Mouse (Mus musculus) hindlimb bud, embryonic 11.5 days (tissue): Measurements from ENCODE around the gene BC016579.

Experiments
- DNase-seq: peaks from one replicate; pipeline ENCODE4 v3.0.0-alpha.2; 2012; ENCODE audit warnings: low read depth, low spot score; ENCODE audit errors: extremely low spot score

BC016579 gene

GRCm38 (mm10) chr16:45653934-45654332 lies at the start of gene BC016579:
BC016579 (minus strand) TSS chr16:45654068.
- no peak for DNase-seq

GRCm38 (mm10) chr16:45699301-45699700 lies 45.4 kb upstream of the BC016579 start:
- no peak for DNase-seq

- DNase-seq, result no peak
Observed at GRCm38 (mm10) chr16:45697996-45698395, 44.1 kb upstream of the BC016579 start.

- no peak for DNase-seq
Observed at GRCm38 (mm10) chr16:45695445-45696160, 41.7 kb upstream of the BC016579 start.

- no peak for DNase-seq
Observed at GRCm38 (mm10) chr16:45693558-45693957, 39.7 kb upstream of the BC016579 start, which contains the start of gene Tmprss7. Tmprss7 (minus strand) TSS chr16:45693658.

GRCm38 (mm10) chr16:45692851-45693250 lies 39.0 kb upstream of the BC016579 start:
- no peak for DNase-seq

GRCm38 (mm10) chr16:45690178-45690577 lies 36.3 kb upstream of the BC016579 start:
- DNase-seq, result no peak

GRCm38 (mm10) chr16:45686833-45687232 lies 33.0 kb upstream of the BC016579 start:
- no peak for DNase-seq

- no peak for DNase-seq
Observed at GRCm38 (mm10) chr16:45685295-45685694, 31.4 kb upstream of the BC016579 start.

GRCm38 (mm10) chr16:45684815-45685214 lies 30.9 kb upstream of the BC016579 start:
- DNase-seq, result peak; percentile 22

- no peak for DNase-seq
Observed at GRCm38 (mm10) chr16:45676462-45676861, 22.6 kb upstream of the BC016579 start.

GRCm38 (mm10) chr16:45670005-45670404 lies 16.1 kb upstream of the BC016579 start:
- DNase-seq, result no peak

- no peak for DNase-seq
Observed at GRCm38 (mm10) chr16:45668178-45668577, 14.3 kb upstream of the BC016579 start.

GRCm38 (mm10) chr16:45666136-45666535 lies 12.3 kb upstream of the BC016579 start:
- no peak for DNase-seq

- DNase-seq, result no peak
Observed at GRCm38 (mm10) chr16:45662381-45662780, 8.5 kb upstream of the BC016579 start.

GRCm38 (mm10) chr16:45659596-45659995 lies 5.7 kb upstream of the BC016579 start:
- DNase-seq, result no peak

- DNase-seq, result no peak
Observed at GRCm38 (mm10) chr16:45658248-45658647, 4.4 kb upstream of the BC016579 start.

GRCm38 (mm10) chr16:45657574-45658159 lies 3.8 kb upstream of the BC016579 start:
- no peak for DNase-seq

GRCm38 (mm10) chr16:45654465-45654864 lies 597 bp upstream of the BC016579 start:
- no peak for DNase-seq

- DNase-seq, result no peak
Observed at GRCm38 (mm10) chr16:45653009-45653933, 597 bp downstream of the BC016579 start.

GRCm38 (mm10) chr16:45651497-45651896 lies 2.4 kb downstream of the BC016579 start:
- DNase-seq, result no peak
